Mouse (Mus musculus): ENCODE measurements around the gene Cdt1.

- TF ChIP-seq CTCF (IDR thresholded peaks at IDR 0.05) = no peak
- no peak for TF ChIP-seq EP300 (IDR thresholded peaks at IDR 0.05; ENCODE audit: insufficient read depth, low read depth, low read length)
Observed at GRCm38 (mm10) chr8:122572751-122573150, 4.9 kb downstream of the Cdt1 start.
